Mouse (Mus musculus): ENCODE data around the gene Oas3. TPM values are rescaled to one million over a fixed set of nuclear protein-coding genes. Genes with fewer than 3 reads are reported as not detected.

The Oas3 gene
- polyA plus RNA-seq, 1 experiment from 2014 or later: 0.12 TPM

GRCm38 (mm10) chr5:120706541-120706940 lies 70.9 kb downstream of the Oas3 start:
- peak overlapping the region; percentile 53 for H3K4me2 ChIP-seq (ENCODE audit: low read depth, low read length, severe bottlenecking)
- peak; percentile 67 for DNase-seq (ENCODE audit: low spot score)
- no peak; the same call in 1 of the 2 replicates for ATAC-seq (replicated peaks; ENCODE audit: low FRiP score)
- no peaks in the 10 kb centered on the region for H3K36me3 ChIP-seq (ENCODE audit: control insufficient read depth, insufficient read depth, low read length)
- 3% methylated on average over 16 of the region's 16 CpGs for WGBS
- peaks cover 20% of the 10 kb centered on the region for H3K4me1 ChIP-seq (replicated peaks; ENCODE audit: control insufficient read depth, insufficient read depth, low read length)
- H3K4me3 ChIP-seq (ENCODE audit: low read depth, low read length): peak overlapping the region; percentile 25
- H3K27ac ChIP-seq (ENCODE audit: low read depth, low read length): no peak overlapping the region
- H3K9ac ChIP-seq (ENCODE audit: low read length): peak overlapping the region; percentile 43
- no peaks in the 10 kb centered on the region for H3K9me3 ChIP-seq (ENCODE audit: control insufficient read depth, low read length)
- H3K27me3 ChIP-seq (ENCODE audit: control insufficient read depth, insufficient read depth, low read length): peaks cover 25% of the 10 kb centered on the region

- H3K4me1 ChIP-seq (replicated peaks; ENCODE audit: control insufficient read depth, insufficient read depth, low read length): peaks cover 6% of the 10 kb centered on the region; the same call in 1 of the 2 replicates
Measured at GRCm38 (mm10) chr5:120704421-120704820, 73.0 kb downstream of the Oas3 start.

DNA sequence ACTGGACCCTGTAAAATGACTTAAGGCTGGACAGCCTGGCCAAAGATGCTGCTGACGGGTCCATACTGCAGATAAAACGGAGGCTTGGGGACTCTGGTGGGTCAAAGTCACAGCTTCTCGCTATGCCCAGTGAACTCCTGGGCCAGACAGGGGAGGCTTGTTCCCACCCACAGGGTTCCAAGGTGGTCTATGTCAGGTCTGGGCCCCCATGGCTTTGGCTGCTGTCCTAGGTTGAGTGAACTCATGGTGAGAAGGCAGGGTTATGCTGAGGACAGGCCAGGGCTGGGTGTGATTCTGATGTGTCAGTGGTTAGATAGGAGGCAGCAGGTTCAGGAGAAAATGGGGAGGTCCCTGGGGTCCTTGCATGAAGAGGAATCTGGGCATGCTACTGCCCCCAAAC lies 73.8 kb downstream of the Oas3 start:
- no peak overlapping the region for H3K9ac ChIP-seq (ENCODE audit: low read length)
- H3K27ac ChIP-seq (ENCODE audit: low read depth, low read length): no peak overlapping the region
- peaks cover 6% of the 10 kb centered on the region; the same call in 1 of the 2 replicates for H3K27me3 ChIP-seq (ENCODE audit: control insufficient read depth, insufficient read depth, low read length)
- no peak overlapping the region for H3K4me2 ChIP-seq (ENCODE audit: low read depth, low read length, severe bottlenecking)
- ATAC-seq (replicated peaks; ENCODE audit: low FRiP score) (no peak), DNase-seq (ENCODE audit: low spot score) (no peak)
- H3K4me3 ChIP-seq (ENCODE audit: low read depth, low read length): no peak overlapping the region
- no peaks in the 10 kb centered on the region for H3K9me3 ChIP-seq (ENCODE audit: control insufficient read depth, low read length)
- 87% methylated on average over 3 of the region's 3 CpGs for WGBS
- H3K4me1 ChIP-seq (replicated peaks; ENCODE audit: control insufficient read depth, insufficient read depth, low read length): peaks cover 8% of the 10 kb centered on the region; the same call in 1 of the 2 replicates
- no peaks in the 10 kb centered on the region for H3K36me3 ChIP-seq (ENCODE audit: control insufficient read depth, insufficient read depth, low read length)

More at GRCm38 (mm10) chr5:120704421-120704820, 73.0 kb downstream of the Oas3 start:
- Histone ChIP-seq H3K4me3 (ENCODE audit: low read depth, low read length) (no peak overlapping the region), H3K9me3 (ENCODE audit: control insufficient read depth, low read length) (no peaks in the 10 kb centered on the region), H3K4me2 (ENCODE audit: low read depth, low read length, severe bottlenecking) (no peak overlapping the region), H3K27ac (ENCODE audit: low read depth, low read length) (no peak overlapping the region), H3K9ac (ENCODE audit: low read length) (no peak overlapping the region), H3K27me3 (ENCODE audit: control insufficient read depth, insufficient read depth, low read length) (peaks cover 11% of the 10 kb centered on the region; the same call in 1 of the 2 replicates), H3K36me3 (ENCODE audit: control insufficient read depth, insufficient read depth, low read length) (no peaks in the 10 kb centered on the region)
- no peak for DNase-seq (ENCODE audit: low spot score)
- whole genome bisulfite sequencing: 58% methylated on average over 6 of the region's 6 CpGs
- ATAC-seq (replicated peaks; ENCODE audit: low FRiP score): no peak

Other genes starting within 250 kb of the Oas3 start
- 14.5 and 14.6 TPM in 2 replicates for gene Tpcn1, start 189.0 kb downstream of the Oas3 start, polyA plus RNA-seq (2014; fragmentation: Nextera tagmentation; extraction: Ambion mirVana)
- 1.1 TPM in 2 replicates for gene Iqcd, start 188.6 kb downstream of the Oas3 start, polyA plus RNA-seq (2014; fragmentation: Nextera tagmentation; extraction: Ambion mirVana)
- gene Rita1, start 165.1 kb downstream of the Oas3 start, polyA plus RNA-seq (2014; fragmentation: Nextera tagmentation; extraction: Ambion mirVana): 10.2 and 10.6 TPM in 2 replicates
- gene Ddx54, start 164.9 kb downstream of the Oas3 start, polyA plus RNA-seq (2014; fragmentation: Nextera tagmentation; extraction: Ambion mirVana): 45.2 and 45.7 TPM in 2 replicates
- not detected in 2 replicates for gene Cfap73, start 143.4 kb downstream of the Oas3 start, polyA plus RNA-seq (2014; fragmentation: Nextera tagmentation; extraction: Ambion mirVana)
- gene Rasal1, start 128.8 kb downstream of the Oas3 start, polyA plus RNA-seq (2014; fragmentation: Nextera tagmentation; extraction: Ambion mirVana): not detected in 2 replicates
- gene Dtx1, start 65.7 kb downstream of the Oas3 start, polyA plus RNA-seq (2014; fragmentation: Nextera tagmentation; extraction: Ambion mirVana): 6.4 and 6.6 TPM in 2 replicates
- gene Oas2, start 27.8 kb downstream of the Oas3 start, polyA plus RNA-seq (2014; fragmentation: Nextera tagmentation; extraction: Ambion mirVana): 0.15 TPM in 1 of 2 replicates, not detected in the other
- gene Oas1e, start 17.9 kb upstream of the Oas3 start, polyA plus RNA-seq (2014; fragmentation: Nextera tagmentation; extraction: Ambion mirVana): not detected in 2 replicates
- gene Oas1c, start 34.9 kb upstream of the Oas3 start, polyA plus RNA-seq (2014; fragmentation: Nextera tagmentation; extraction: Ambion mirVana): 0.36 TPM in 1 of 2 replicates, not detected in the other
- not detected in 2 replicates for gene Oas1f, start 69.7 kb upstream of the Oas3 start, polyA plus RNA-seq (2014; fragmentation: Nextera tagmentation; extraction: Ambion mirVana)
- not detected in 2 replicates for gene Oas1h, start 83.8 kb upstream of the Oas3 start, polyA plus RNA-seq (2014; fragmentation: Nextera tagmentation; extraction: Ambion mirVana)
- gene Oas1g, start 110.0 kb upstream of the Oas3 start, polyA plus RNA-seq (2014; fragmentation: Nextera tagmentation; extraction: Ambion mirVana): not detected in 2 replicates
- gene Oas1a, start 129.9 kb upstream of the Oas3 start, polyA plus RNA-seq (2014; fragmentation: Nextera tagmentation; extraction: Ambion mirVana): 0.35 and 0.60 TPM in 2 replicates
- not detected in 2 replicates for gene Oas1d, start 136.9 kb upstream of the Oas3 start, polyA plus RNA-seq (2014; fragmentation: Nextera tagmentation; extraction: Ambion mirVana)
- 2.1 and 2.2 TPM in 2 replicates for gene Rph3a, start 232.4 kb upstream of the Oas3 start, polyA plus RNA-seq (2014; fragmentation: Nextera tagmentation; extraction: Ambion mirVana)